Mouse (Mus musculus): ENCODE results near the gene Prune1. TPM values are rescaled to one million over a fixed set of nuclear protein-coding genes. Genes with fewer than 3 reads are reported as not detected.
A peak's percentile ranks its signal among the peaks of the same experiment; 100 is the strongest.

Gene Prune1
- polyA plus RNA-seq, 2 experiments = 6.8 to 8.0 TPM

- ATAC-seq (ENCODE audit: insufficient read depth) = peak; percentile 19; the same call in 1 of the 2 replicates
- no peak for DNase-seq (ENCODE audit: low read depth in 3 of 3, low spot score in 3 of 3)
- WGBS (ENCODE audit: insufficient replicate concordance) = 71% methylated on average over 11 of the region's 11 CpGs
- Histone ChIP-seq H3K36me3 (replicated peaks; ENCODE audit: control insufficient read depth, insufficient read depth, low read depth) (peaks cover 2% of the 10 kb centered on the region; the same call in 1 of the 2 replicates), H3K4me1 (replicated peaks; ENCODE audit: control insufficient read depth in 2 of 2, insufficient read depth in 2 of 2, low read length in 1 of 2) (peaks cover 0 to 14% of the 10 kb centered on the region in 2 experiments; a peak in 2 of 4 replicates), H3K4me2 (ENCODE audit: low read depth) (no peak overlapping the region), H3K4me3 (ENCODE audit: insufficient read depth in 1 of 2, low read depth in 2 of 2, low read length in 2 of 2) (no peak overlapping the region), H3K27me3 (ENCODE audit: control insufficient read depth, insufficient read depth, low read length) (no peaks in the 10 kb centered on the region), H3K9ac (replicated peaks) (no peak overlapping the region), H3K9me3 (ENCODE audit: control insufficient read depth, low read length) (no peaks in the 10 kb centered on the region), H3K27ac (no peak overlapping the region)
- TF ChIP-seq CTCF (IDR thresholded peaks at IDR 0.05; ENCODE audit: low read depth) = peak; percentile 29; the same call in 1 of the 2 replicates
- TF ChIP-seq EP300 (IDR thresholded peaks at IDR 0.05; ENCODE audit: low read depth) = no peak
Measured at GRCm38 (mm10) chr3:95295321-95296102, 13.6 kb upstream of the Prune1 start.

GRCm38 (mm10) chr3:95294718-95295117, 12.8 kb upstream of the Prune1 start:
- no peak overlapping the region for H3K4me3 ChIP-seq (ENCODE audit: insufficient read depth in 1 of 2, low read depth in 2 of 2, low read length in 2 of 2)
- H3K9me3 ChIP-seq (ENCODE audit: control insufficient read depth, low read length) = no peaks in the 10 kb centered on the region
- TF ChIP-seq CTCF (IDR thresholded peaks at IDR 0.05; ENCODE audit: low read depth) (no peak), EP300 (IDR thresholded peaks at IDR 0.05; ENCODE audit: low read depth) (no peak)
- no peak overlapping the region for H3K4me2 ChIP-seq (ENCODE audit: low read depth)
- DNase-seq (ENCODE audit: low read depth in 3 of 3, low spot score in 3 of 3) = no peak
- H3K27me3 ChIP-seq (ENCODE audit: control insufficient read depth, insufficient read depth, low read length) = no peaks in the 10 kb centered on the region
- H3K4me1 ChIP-seq (replicated peaks; ENCODE audit: control insufficient read depth in 2 of 2, insufficient read depth in 2 of 2, low read length in 1 of 2) = peaks cover 0 to 14% of the 10 kb centered on the region in 2 experiments; a peak in 2 of 4 replicates
- 70% methylated on average over 5 of the region's 5 CpGs for WGBS (ENCODE audit: insufficient replicate concordance)
- no peak for ATAC-seq (ENCODE audit: insufficient read depth)
- no peak overlapping the region for H3K27ac ChIP-seq
- peaks cover 2% of the 10 kb centered on the region; the same call in 1 of the 2 replicates for H3K36me3 ChIP-seq (replicated peaks; ENCODE audit: control insufficient read depth, insufficient read depth, low read depth)
- H3K9ac ChIP-seq (replicated peaks) = no peak overlapping the region

- Histone ChIP-seq H3K4me2 (ENCODE audit: low read depth) (no peak overlapping the region), H3K9ac (replicated peaks) (no peak overlapping the region), H3K36me3 (replicated peaks; ENCODE audit: control insufficient read depth, insufficient read depth, low read depth) (peaks cover 2% of the 10 kb centered on the region; the same call in 1 of the 2 replicates), H3K27me3 (ENCODE audit: control insufficient read depth, insufficient read depth, low read length) (no peaks in the 10 kb centered on the region), H3K9me3 (ENCODE audit: control insufficient read depth, low read length) (no peaks in the 10 kb centered on the region), H3K4me1 (replicated peaks; ENCODE audit: control insufficient read depth in 2 of 2, insufficient read depth in 2 of 2, low read length in 1 of 2) (peaks cover 0 to 14% of the 10 kb centered on the region in 2 experiments; a peak in 2 of 4 replicates), H3K27ac (no peak overlapping the region; the same call in 1 of the 2 replicates), H3K4me3 (ENCODE audit: insufficient read depth in 1 of 2, low read depth in 2 of 2, low read length in 2 of 2) (no peak overlapping the region)
- no peak for ATAC-seq (ENCODE audit: insufficient read depth)
- DNase-seq (ENCODE audit: low read depth in 3 of 3, low spot score in 3 of 3) = no peak
- no peak for TF ChIP-seq CTCF (IDR thresholded peaks at IDR 0.05; ENCODE audit: low read depth)
- TF ChIP-seq EP300 (IDR thresholded peaks at IDR 0.05; ENCODE audit: low read depth) = no peak
- WGBS (ENCODE audit: insufficient replicate concordance) = 51% methylated on average over 7 of the region's 7 CpGs
Measured at GRCm38 (mm10) chr3:95294316-95294715, 12.4 kb upstream of the Prune1 start.

- no peak for DNase-seq (ENCODE audit: low read depth in 3 of 3, low spot score in 3 of 3)
- H3K27me3 ChIP-seq (ENCODE audit: control insufficient read depth, insufficient read depth, low read length) = no peaks in the 10 kb centered on the region
- no peak for TF ChIP-seq CTCF (IDR thresholded peaks at IDR 0.05; ENCODE audit: low read depth)
- no peak for TF ChIP-seq EP300 (IDR thresholded peaks at IDR 0.05; ENCODE audit: low read depth)
- no peak overlapping the region for H3K4me3 ChIP-seq (ENCODE audit: insufficient read depth in 1 of 2, low read depth in 2 of 2, low read length in 2 of 2)
- ATAC-seq (ENCODE audit: insufficient read depth) = peak; percentile 12; the same call in 1 of the 2 replicates
- peaks cover 0 to 14% of the 10 kb centered on the region in 2 experiments; a peak in 2 of 4 replicates for H3K4me1 ChIP-seq (replicated peaks; ENCODE audit: control insufficient read depth in 2 of 2, insufficient read depth in 2 of 2, low read length in 1 of 2)
- WGBS (ENCODE audit: insufficient replicate concordance) = 19% methylated on average over 11 of the region's 11 CpGs
- no peak overlapping the region for H3K27ac ChIP-seq
- H3K9ac ChIP-seq (replicated peaks) = no peak overlapping the region
- H3K4me2 ChIP-seq (ENCODE audit: low read depth) = no peak overlapping the region
- no peaks in the 10 kb centered on the region for H3K9me3 ChIP-seq (ENCODE audit: control insufficient read depth, low read length)
- peaks cover 2% of the 10 kb centered on the region for H3K36me3 ChIP-seq (replicated peaks; ENCODE audit: control insufficient read depth, insufficient read depth, low read depth)
Measured at GRCm38 (mm10) chr3:95293537-95293936, 11.7 kb upstream of the Prune1 start.

- H3K27ac ChIP-seq = no peak overlapping the region
- H3K4me1 ChIP-seq (replicated peaks; ENCODE audit: control insufficient read depth in 2 of 2, insufficient read depth in 2 of 2, low read length in 1 of 2) = peaks cover 0 to 14% of the 10 kb centered on the region in 2 experiments; a peak in 2 of 4 replicates
- no peaks in the 10 kb centered on the region for H3K27me3 ChIP-seq (ENCODE audit: control insufficient read depth, insufficient read depth, low read length)
- no peak overlapping the region for H3K9ac ChIP-seq (replicated peaks)
- no peak overlapping the region for H3K4me3 ChIP-seq (ENCODE audit: insufficient read depth in 1 of 2, low read depth in 2 of 2, low read length in 2 of 2)
- ATAC-seq (ENCODE audit: insufficient read depth) (no peak), DNase-seq (ENCODE audit: low read depth in 3 of 3, low spot score in 3 of 3) (no peak)
- no peak overlapping the region for H3K4me2 ChIP-seq (ENCODE audit: low read depth)
- H3K36me3 ChIP-seq (replicated peaks; ENCODE audit: control insufficient read depth, insufficient read depth, low read depth) = peaks cover 2% of the 10 kb centered on the region
- TF ChIP-seq EP300 (IDR thresholded peaks at IDR 0.05; ENCODE audit: low read depth) (no peak), CTCF (IDR thresholded peaks at IDR 0.05; ENCODE audit: low read depth) (no peak)
- 76% methylated on average over 2 of the region's 2 CpGs for WGBS (ENCODE audit: insufficient replicate concordance)
- H3K9me3 ChIP-seq (ENCODE audit: control insufficient read depth, low read length) = no peaks in the 10 kb centered on the region
Measured at GRCm38 (mm10) chr3:95292899-95293298, 11.0 kb upstream of the Prune1 start.
